18 mouse cellular contexts compared by ENCODE assay signal in the genomic region with DNA sequence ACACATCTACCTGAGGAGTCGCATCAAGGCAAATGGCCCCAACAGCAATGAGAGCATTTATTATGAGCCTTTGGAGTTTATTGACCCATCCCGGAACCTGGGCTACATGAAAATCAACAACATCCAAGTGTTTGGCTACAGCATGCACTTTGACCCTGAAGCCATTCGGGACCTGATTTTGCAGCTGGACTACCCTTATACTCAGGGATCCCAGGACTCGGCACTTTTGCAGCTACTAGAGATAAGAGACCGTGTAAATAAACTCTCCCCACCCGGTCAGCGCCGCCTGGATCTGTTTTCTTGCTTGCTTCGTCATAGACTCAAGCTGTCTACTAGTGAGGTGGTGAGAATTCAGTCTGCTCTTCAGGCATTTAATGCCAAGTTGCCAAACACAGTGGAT.
DNase-seq lines count a peak whose midpoint lies in the region; ATAC-seq and TF ChIP-seq lines count a peak whose summit lies in the region.
"Had no signal": no experiment of that assay in that cellular context is flagged by ENCODE, and none has a peak within 500 bp of the region (broad histone marks: within the 10 kb centered on the region; RNA-seq: fewer than 3 reads in every experiment).

No protein-coding gene starts in this region.

- H3K27ac ChIP-seq in liver, embryonic 12.5 days, result no peak overlapping the region
- no peak overlapping the region for H3K27ac ChIP-seq in stomach, postnatal 0 days (replicated peaks)
- H3K27ac ChIP-seq: embryonic facial prominence, embryonic 12.5 days; forebrain, embryonic 15.5 days; heart, embryonic 15.5 days; hindbrain, embryonic 13.5 days had no signal

- peak; percentile 35; the same call in 1 of the 2 replicates for ATAC-seq in liver, embryonic 12.5 days
- ATAC-seq in stomach, postnatal 0 days (ENCODE audit: low FRiP score, low TSS enrichment), result no peak
- ATAC-seq: forebrain, embryonic 15.5 days had no signal

- TF ChIP-seq CTCF in stomach, postnatal 0 days (IDR thresholded peaks at IDR 0.05; ENCODE audit: low read depth), result no peak

- no peak overlapping the region for H3K9ac ChIP-seq in liver, embryonic 12.5 days
- H3K9ac ChIP-seq in stomach, postnatal 0 days (ENCODE audit: low read length), result no peak overlapping the region
- H3K9ac ChIP-seq: embryonic facial prominence, embryonic 12.5 days; forebrain, embryonic 15.5 days; heart, embryonic 15.5 days; hindbrain, embryonic 13.5 days had no signal

- no peaks in the 10 kb centered on the region for H3K36me3 ChIP-seq in liver, embryonic 12.5 days
- H3K36me3 ChIP-seq in stomach, postnatal 0 days (ENCODE audit: control insufficient read depth, insufficient read depth, low read length), result no peaks in the 10 kb centered on the region
- H3K36me3 ChIP-seq: embryonic facial prominence, embryonic 12.5 days; forebrain, embryonic 15.5 days; heart, embryonic 15.5 days; hindbrain, embryonic 13.5 days had no signal

- H3K27me3 ChIP-seq in liver, embryonic 12.5 days (replicated peaks), result no peaks in the 10 kb centered on the region
- H3K27me3 ChIP-seq in stomach, postnatal 0 days (ENCODE audit: control insufficient read depth, insufficient read depth, low read length), result no peaks in the 10 kb centered on the region
- H3K27me3 ChIP-seq: embryonic facial prominence, embryonic 12.5 days; forebrain, embryonic 15.5 days; heart, embryonic 15.5 days; hindbrain, embryonic 13.5 days had no signal

- WGBS in liver, embryonic 12.5 days (ENCODE audit: insufficient replicate concordance), result 64% methylated on average over 9 of the region's 9 CpGs
- 32% methylated on average over 9 of the region's 9 CpGs for WGBS in stomach, postnatal 0 days

- no peaks in the 10 kb centered on the region for H3K9me3 ChIP-seq in liver, embryonic 12.5 days (replicated peaks)
- no peaks in the 10 kb centered on the region for H3K9me3 ChIP-seq in stomach, postnatal 0 days (ENCODE audit: control insufficient read depth, low read length)
- H3K9me3 ChIP-seq: embryonic facial prominence, embryonic 12.5 days; forebrain, embryonic 15.5 days; heart, embryonic 15.5 days; hindbrain, embryonic 13.5 days had no signal

- DNase-seq in right cerebral cortex, postnatal 14 days, result peak; percentile 4
- no peak for DNase-seq in right cerebral cortex, postnatal 25 days
- DNase-seq in stomach, postnatal 0 days (ENCODE audit: low spot score), result peak; percentile 14
- DNase-seq in B cell, adult 2 months, result no peak
- no peak for DNase-seq in adipocyte (ENCODE audit: low spot score)
- DNase-seq: adrenal gland, adult 8-10 months; adrenal gland, postnatal 36 days; cerebellum, adult 2 months; cerebellum, postnatal 14 days; gastrocnemius, postnatal 36 days; heart, adult 18-20 months; heart, postnatal 14 days had no signal

- no peak overlapping the region for H3K4me3 ChIP-seq in liver, embryonic 12.5 days
- no peak overlapping the region for H3K4me3 ChIP-seq in stomach, postnatal 0 days (ENCODE audit: low read depth, low read length)
- H3K4me3 ChIP-seq: embryonic facial prominence, embryonic 12.5 days; forebrain, embryonic 15.5 days; heart, embryonic 15.5 days; hindbrain, embryonic 13.5 days had no signal

- no peak for TF ChIP-seq EP300 in stomach, postnatal 0 days (optimal IDR thresholded peaks at IDR 0.05)

- H3K4me1 ChIP-seq in liver, embryonic 12.5 days, result no peaks in the 10 kb centered on the region
- H3K4me1 ChIP-seq in stomach, postnatal 0 days (replicated peaks; ENCODE audit: control insufficient read depth, insufficient read depth), result no peaks in the 10 kb centered on the region
- H3K4me1 ChIP-seq: embryonic facial prominence, embryonic 12.5 days; forebrain, embryonic 15.5 days; heart, embryonic 15.5 days; hindbrain, embryonic 13.5 days had no signal

- no peak overlapping the region for H3K4me2 ChIP-seq in liver, embryonic 12.5 days
- no peak overlapping the region for H3K4me2 ChIP-seq in stomach, postnatal 0 days (replicated peaks; ENCODE audit: low read depth)
- H3K4me2 ChIP-seq: embryonic facial prominence, embryonic 12.5 days; forebrain, embryonic 15.5 days; heart, embryonic 11.5 days; heart, embryonic 15.5 days; hindbrain, embryonic 13.5 days had no signal

Comparison
In these comparisons a context has a peak if more than half of its experiments do, and no peak if none do; other contexts are left out.
1. DNase-seq: peak in right cerebral cortex, postnatal 14 days (single experiment) and stomach, postnatal 0 days (single experiment); none in right cerebral cortex, postnatal 25 days (single experiment), B cell, adult 2 months (0 of 2) and adipocyte (single experiment).